Mouse (Mus musculus) lung, embryonic 16.5 days (tissue): ENCODE data around the gene Sh2d7. TPM values are rescaled to one million over a fixed set of nuclear protein-coding genes. Genes with fewer than 3 reads are reported as not detected.
A peak's percentile ranks its signal among the peaks of the same experiment; 100 is the strongest.
"Not testable (repeated sequence)": the region's sequence is repeated elsewhere in the genome, so short reads cannot be mapped to it uniquely, and the experiment has no call there.

ENCODE experiments used
- ATAC-seq: fragments of 200-750 bp; cut with Nextera tagmentation; 2 replicates; pipeline ENCODE4 v1.8.0; 2017; ENCODE audit warnings: low read depth, mild to moderate bottlenecking, moderate library complexity
- H3K27ac ChIP-seq: fragments of 300-500 bp; sonication (generic); 2 replicates; pipeline ENCODE4 v1.5.1; 2014; ENCODE audit warnings: mild to moderate bottlenecking, control low read depth, low read length
- H3K27me3 ChIP-seq: fragments of 300-500 bp; sonication (generic); 2 replicates; pipeline ENCODE4 v1.6.1; 2014; ENCODE audit warnings: low read depth, low read length, mixed read lengths; ENCODE audit not compliant: control insufficient read depth, insufficient read depth
- H3K36me3 ChIP-seq: fragments of 300-500 bp; sonication (generic); 2 replicates; pipeline ENCODE4 v1.6.1; 2014; ENCODE audit warnings: low read length; ENCODE audit not compliant: control insufficient read depth, insufficient read depth
- H3K4me1 ChIP-seq: fragments of 300-500 bp; sonication (generic); replicated peaks from 2 replicates; pipeline ENCODE4 v1.6.1; 2014; ENCODE audit warnings: low read length, mixed read lengths; ENCODE audit not compliant: control insufficient read depth, insufficient read depth
- H3K4me2 ChIP-seq: fragments of 300-500 bp; sonication (generic); 2 replicates; pipeline ENCODE4 v1.6.1; 2014; ENCODE audit warnings: low read depth, low read length, control low read depth
- H3K4me3 ChIP-seq: fragments of 300-500 bp; sonication (generic); 2 replicates; pipeline ENCODE4 v1.5.1; 2014; ENCODE audit warnings: mild to moderate bottlenecking, low read length, control low read depth
- H3K9ac ChIP-seq: fragments of 300-500 bp; sonication (generic); 2 replicates; pipeline ENCODE4 v1.6.1; 2014; ENCODE audit warnings: low read length, control low read depth
- H3K9me3 ChIP-seq: fragments of 300-500 bp; sonication (generic); 2 replicates; pipeline ENCODE4 v1.6.1; 2016; ENCODE audit warnings: low read length; ENCODE audit not compliant: control insufficient read depth
- WGBS: fragments of 180-500 bp; shearing (Covaris S2); extraction: QIAGEN DNeasy Blood & Tissue Kit; methylation state at CpG from one replicate; pipeline ENCODE4 v1.1.7; 2014; 5-methylcytosine and 5-hydroxymethylcytosine counted together
- polyA plus RNA-seq: library from polyadenylated mRNA; unstranded; fragments of >200 nt; fragmentation: Nextera tagmentation; extraction: Ambion mirVana; gene quantifications from 2 replicates; pipeline ENCODE4 v1.2.1, GENCODE M21; 2015

Sh2d7 gene
- polyA plus RNA-seq, 1 experiment from 2014 or later: not detected

DNA sequence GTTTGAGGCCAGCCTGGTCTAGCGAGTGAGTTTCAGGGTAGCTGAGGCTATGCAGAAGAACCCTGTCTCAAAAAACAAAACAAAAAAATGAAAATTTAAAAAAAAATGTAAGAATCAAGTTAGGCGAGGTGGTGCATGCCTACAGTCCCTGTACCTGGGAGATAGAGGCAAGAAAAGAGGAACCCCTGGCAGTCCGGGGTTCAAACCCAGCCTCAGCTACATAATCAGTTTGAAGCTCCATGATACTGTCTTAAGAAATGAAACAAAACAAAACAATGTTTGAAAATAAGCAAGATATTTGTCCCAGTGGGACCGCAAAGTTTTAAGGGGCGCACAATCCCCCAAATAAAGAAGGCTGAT, 47.0 kb downstream of the Sh2d7 start:
- peaks cover 2% of the 10 kb centered on the region for H3K36me3 ChIP-seq
- H3K4me1 ChIP-seq: peaks cover 10% of the 10 kb centered on the region
- WGBS: 30% methylated on average over 5 of the region's 5 CpGs
- ATAC-seq: no peak
- H3K27me3 ChIP-seq: no peaks in the 10 kb centered on the region
- peak overlapping the region; percentile 51 for H3K9ac ChIP-seq
- no peaks in the 10 kb centered on the region for H3K9me3 ChIP-seq
- no peak overlapping the region for H3K27ac ChIP-seq
- peak overlapping the region; percentile 77 for H3K4me3 ChIP-seq
- H3K4me2 ChIP-seq: peak overlapping the region; percentile 79

- Histone ChIP-seq H3K4me2 (peak within 1 kb of the TSS; percentile 79), H3K36me3 (peaks cover 2% of the 10 kb centered on the region), H3K9ac (peak within 1 kb of the TSS; percentile 84), H3K27ac (no peak within 1 kb of the TSS), H3K4me3 (peak within 1 kb of the TSS; percentile 77), H3K4me1 (peaks cover 10% of the 10 kb centered on the region), H3K9me3 (no peaks in the 10 kb centered on the region), H3K27me3 (no peaks in the 10 kb centered on the region)
- ATAC-seq: peak; percentile 100
- 0% methylated on average over 71 of the region's 73 CpGs for WGBS
Measured at GRCm38 (mm10) chr9:54586199-54587061, 47.6 kb downstream of the Sh2d7 start, which contains the start of gene Idh3a. Idh3a (plus strand) TSS chr9:54586334.

DNA sequence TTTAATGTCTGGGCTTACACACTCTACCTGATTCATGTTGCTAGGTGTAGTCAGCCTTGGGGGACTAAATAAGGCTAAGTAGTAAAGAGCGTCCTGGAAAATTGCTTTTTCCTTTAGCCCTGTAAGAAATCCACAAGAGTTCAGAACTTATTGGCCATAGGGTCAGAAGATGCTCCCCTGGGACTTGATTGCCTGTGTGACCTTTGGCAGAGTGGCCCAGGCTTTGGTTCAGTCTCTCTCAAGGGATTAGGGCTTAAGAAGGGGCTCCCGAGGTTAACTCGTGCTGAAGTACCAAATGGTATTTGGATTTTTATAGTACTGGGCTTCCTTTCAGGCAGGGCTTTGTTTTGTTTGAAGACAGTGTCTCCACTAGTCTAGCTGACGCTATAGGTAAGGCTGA, 49.1 kb downstream of the Sh2d7 start:
- Histone ChIP-seq H3K36me3 (peaks cover 3% of the 10 kb centered on the region), H3K4me3 (no peak overlapping the region), H3K9ac (no peak overlapping the region), H3K4me1 (peaks cover 10% of the 10 kb centered on the region), H3K4me2 (no peak overlapping the region), H3K27me3 (no peaks in the 10 kb centered on the region), H3K27ac (no peak overlapping the region), H3K9me3 (no peaks in the 10 kb centered on the region)
- 68% methylated on average over 4 of the region's 4 CpGs for WGBS
- no peak for ATAC-seq

DNA sequence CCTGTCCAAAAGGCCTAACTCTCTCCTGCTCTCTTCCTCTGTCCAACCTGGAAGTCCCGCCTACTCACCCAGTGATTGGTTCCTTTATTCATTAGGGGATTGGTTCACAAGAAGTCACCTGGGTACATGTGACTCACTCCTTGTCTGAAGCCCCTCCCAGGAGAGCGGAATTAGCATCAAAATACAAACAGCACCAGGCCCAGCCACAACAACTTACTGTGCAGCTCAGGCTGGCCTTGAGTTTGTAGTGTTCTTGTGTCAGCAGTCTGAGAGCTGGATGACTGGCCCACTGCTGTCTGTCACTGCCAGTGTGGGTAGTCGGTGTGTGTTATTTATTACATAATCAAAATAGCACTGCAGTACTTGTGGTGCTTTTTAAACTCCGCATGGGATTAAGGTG, 54.9 kb downstream of the Sh2d7 start:
- WGBS: 84% methylated on average over 4 of the region's 4 CpGs
- H3K4me3 ChIP-seq, ATAC-seq, H3K9me3 ChIP-seq, H3K27me3 ChIP-seq, H3K4me2 ChIP-seq, H3K9ac ChIP-seq, H3K4me1 ChIP-seq, H3K27ac ChIP-seq: not testable (repeated sequence)
- H3K36me3 ChIP-seq: peaks cover 38% of the 10 kb centered on the region

Other genes with a start within 250 kb of the Sh2d7 start
- 2.2 and 3.1 TPM in 2 replicates for gene Dmxl2, start 37.4 kb upstream of the Sh2d7 start, polyA plus RNA-seq
- 9.7 and 10.2 TPM in 2 replicates for gene Cib2, start 21.2 kb downstream of the Sh2d7 start, polyA plus RNA-seq
- 96.5 and 100 TPM in 2 replicates for gene Idh3a, start 47.4 kb downstream of the Sh2d7 start, polyA plus RNA-seq
- 0.43 and 0.67 TPM in 2 replicates for gene Acsbg1, start 122.9 kb downstream of the Sh2d7 start, polyA plus RNA-seq
- gene Dnaja4, start 159.9 kb downstream of the Sh2d7 start, polyA plus RNA-seq: 7.0 and 9.5 TPM in 2 replicates
- gene Wdr61, start 195.5 kb downstream of the Sh2d7 start, polyA plus RNA-seq: 139 and 146 TPM in 2 replicates
- gene Crabp1, start 225.8 kb downstream of the Sh2d7 start, polyA plus RNA-seq: 14.9 and 15.4 TPM in 2 replicates